Mouse (Mus musculus): Measurements from ENCODE around the gene Sult1c2.
"Not testable (repeated sequence)": the region's sequence is repeated elsewhere in the genome, so short reads cannot be mapped to it uniquely, and the experiment has no call there.

The Sult1c2 gene

DNA sequence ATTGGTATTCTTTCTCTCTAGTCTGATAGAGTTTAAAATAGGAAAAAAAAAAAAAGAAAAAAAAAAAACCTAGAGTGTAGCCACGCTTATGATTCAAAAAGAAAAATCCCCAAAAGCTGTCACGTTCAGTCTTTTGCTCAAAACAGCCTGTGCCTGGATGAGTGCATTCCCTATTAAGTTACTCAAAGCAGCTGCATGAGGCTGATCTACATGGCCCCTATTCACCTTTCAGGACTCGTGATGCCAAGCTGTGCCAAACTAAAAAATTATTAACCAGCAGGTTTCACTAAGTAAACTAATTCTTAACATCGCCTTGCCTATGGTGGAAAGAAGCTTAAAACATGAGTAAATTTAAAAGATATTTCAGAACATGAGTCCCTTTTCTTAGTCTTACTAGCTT, at the start of gene Sult1c2:
Sult1c2 (minus strand) TSS at position 134 of the 400 bp plus-strand sequence.
- no peak for DNase-seq (ENCODE audit: low read depth in 2 of 2, low spot score in 2 of 2)

DNA sequence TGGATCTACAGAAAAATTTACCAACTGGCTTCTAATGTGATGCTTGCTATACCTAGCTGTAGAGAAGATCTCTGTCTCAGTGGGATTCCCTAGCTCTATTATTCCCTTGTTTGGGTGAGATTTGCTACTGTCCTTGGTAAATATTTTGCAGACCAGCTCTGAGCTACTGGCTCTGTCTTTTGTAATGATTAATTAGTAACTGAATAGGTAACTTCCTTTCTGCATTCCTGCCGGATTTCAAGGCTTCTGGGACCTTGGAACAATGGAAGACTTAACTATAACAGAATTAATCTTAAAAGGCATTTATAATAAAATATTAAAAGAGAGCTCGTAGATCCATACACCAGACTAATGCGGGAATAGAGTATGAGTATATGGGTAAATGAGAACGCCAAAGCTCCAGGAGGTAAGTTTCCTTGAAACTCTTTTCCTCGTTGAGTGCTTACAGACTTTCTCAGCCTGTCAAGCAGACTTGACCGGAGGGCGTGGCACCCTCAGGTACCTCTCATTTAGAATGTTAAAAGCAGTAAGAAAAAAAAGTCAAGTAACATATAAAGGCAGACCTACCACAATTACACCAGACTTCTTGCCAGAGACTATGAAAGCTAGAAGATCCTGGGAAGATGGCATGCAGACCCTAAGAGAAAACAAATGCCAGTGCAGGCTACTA, 33.0 kb upstream of the Sult1c2 start:
- not testable (repeated sequence) for DNase-seq (ENCODE audit: low read depth in 2 of 2, low spot score in 2 of 2)

DNA sequence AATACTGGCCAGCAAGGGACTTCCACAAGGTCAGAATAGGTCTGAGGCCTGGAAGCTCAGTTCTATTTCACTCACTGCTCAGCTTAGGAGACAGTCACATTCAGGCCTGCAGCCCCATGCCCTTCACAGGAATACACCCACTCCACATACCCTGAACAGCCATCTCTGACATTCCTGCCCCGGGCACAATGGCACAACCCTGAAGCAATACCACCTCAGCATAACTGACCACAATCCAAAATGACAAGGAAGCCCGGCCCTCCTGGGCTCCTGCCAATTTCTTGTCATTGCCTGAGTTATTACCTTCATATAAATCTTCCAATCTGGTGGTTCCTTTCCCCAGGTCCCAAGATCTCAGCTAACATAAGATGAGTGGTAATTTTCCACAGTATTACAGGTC, 28.3 kb upstream of the Sult1c2 start:
- no peak for DNase-seq (ENCODE audit: low read depth in 2 of 2, low spot score in 2 of 2)

DNA sequence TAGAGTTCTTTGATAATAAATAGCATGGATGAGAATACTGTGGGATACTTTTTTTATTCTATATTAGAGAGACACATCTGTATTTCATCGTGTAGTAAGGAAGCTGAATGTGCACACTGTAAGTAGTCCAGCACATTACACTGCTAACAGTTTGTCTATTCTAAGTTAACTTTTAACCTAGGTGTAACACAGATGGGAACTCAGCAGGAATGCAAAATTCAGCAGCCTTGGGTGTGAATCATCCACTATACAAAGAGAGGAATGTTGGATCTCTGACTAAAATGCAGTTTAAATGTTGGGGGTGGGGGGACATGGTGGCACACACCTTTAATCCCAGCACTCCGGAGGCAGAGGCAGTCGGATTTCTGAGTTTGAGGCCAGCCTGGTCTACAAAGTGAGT, 26.1 kb upstream of the Sult1c2 start:
- DNase-seq (ENCODE audit: low read depth in 2 of 2, low spot score in 2 of 2): no peak

DNA sequence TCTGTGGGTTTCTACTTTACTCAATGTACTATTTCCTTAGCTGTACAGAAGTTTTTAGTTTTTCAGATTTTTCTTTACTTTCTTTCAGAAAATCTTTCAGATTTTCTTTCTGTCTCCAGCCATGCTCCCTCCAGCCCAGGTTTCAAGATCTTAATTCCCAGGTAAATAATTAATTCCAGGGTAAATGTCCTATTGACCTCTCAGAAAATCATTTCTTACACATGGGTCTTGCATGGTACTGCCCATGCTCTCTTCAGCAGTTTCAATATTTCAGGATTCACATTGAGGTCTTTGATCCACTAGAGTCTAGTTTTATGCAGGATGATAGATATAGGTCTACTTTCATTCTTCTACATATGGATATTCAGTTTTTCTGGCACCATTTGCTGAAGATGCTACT, 23.8 kb upstream of the Sult1c2 start:
- DNase-seq (ENCODE audit: low read depth in 2 of 2, low spot score in 2 of 2): no peak

DNA sequence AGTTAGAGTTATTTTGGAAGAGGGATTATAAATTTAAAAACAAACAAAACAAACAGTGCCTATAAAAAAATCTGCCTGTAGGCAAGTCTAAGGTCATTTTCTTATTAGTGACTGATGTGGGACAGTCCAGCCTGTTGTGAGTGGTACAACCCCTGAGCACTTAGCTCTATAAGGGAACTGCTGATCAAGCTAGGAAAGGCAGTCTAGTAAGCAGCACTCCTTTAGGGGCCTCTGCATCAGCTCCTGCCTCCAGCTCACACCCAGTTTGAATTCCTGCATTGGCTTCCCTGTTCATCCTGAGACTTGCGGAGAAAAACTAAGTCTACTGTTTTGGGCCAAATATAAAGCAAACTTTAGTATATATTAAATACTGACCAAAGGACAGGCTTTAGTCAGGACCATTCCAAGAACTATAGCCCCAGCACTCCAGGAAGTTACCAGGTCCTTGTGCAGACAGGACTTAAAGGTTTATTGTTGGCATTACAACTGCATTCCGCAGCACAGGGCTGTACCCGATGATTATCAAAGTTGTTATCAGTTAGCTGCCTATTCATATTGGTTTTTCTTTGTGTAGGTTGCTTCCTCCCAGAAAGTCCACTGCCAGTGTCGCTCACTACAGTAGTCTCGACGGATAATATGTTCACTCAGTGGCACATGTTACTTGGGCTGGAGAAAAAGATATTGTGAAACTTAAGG, 19.3 kb upstream of the Sult1c2 start:
- no peak for DNase-seq (ENCODE audit: low read depth in 2 of 2, low spot score in 2 of 2)

DNA sequence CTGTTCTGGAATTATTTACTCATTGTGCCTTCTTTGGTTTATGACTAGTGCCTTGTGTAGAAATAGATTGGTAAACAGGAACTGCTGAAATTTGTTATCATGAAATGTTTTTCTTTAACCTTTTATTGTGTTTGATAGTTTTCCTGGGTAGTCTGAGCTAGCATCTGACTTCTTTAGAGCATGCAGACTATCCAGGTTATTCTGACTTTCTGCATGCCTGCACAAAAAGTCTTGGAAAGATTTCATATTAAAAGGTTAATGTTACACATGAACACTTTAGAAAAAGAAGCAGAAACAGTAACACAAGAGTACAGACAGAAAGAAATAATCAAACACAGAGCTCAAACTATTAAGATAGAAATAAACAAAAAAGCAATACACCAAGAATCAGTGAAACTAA, 14.4 kb upstream of the Sult1c2 start:
- DNase-seq (ENCODE audit: low read depth in 2 of 2, low spot score in 2 of 2): no peak

DNA sequence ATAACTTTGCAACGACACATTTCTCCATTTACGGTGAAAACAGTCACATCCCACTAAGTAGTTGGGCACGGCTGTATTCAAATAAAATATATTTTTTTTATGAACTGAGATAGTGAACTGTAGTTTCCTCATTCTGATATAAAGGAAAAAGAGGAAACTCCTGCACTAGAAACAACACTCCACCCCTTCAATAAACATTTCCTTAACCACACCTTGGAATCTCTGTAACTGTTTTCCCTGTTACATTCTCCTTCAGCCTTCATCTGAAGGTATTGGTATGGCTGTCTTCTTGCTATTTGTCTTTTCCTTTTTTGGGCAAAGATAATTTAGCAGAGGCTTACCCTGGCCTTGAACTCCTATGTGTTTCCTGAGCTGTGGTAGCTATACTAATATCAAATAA, 8.9 kb upstream of the Sult1c2 start:
- DNase-seq (ENCODE audit: low read depth in 2 of 2, low spot score in 2 of 2): no peak

DNA sequence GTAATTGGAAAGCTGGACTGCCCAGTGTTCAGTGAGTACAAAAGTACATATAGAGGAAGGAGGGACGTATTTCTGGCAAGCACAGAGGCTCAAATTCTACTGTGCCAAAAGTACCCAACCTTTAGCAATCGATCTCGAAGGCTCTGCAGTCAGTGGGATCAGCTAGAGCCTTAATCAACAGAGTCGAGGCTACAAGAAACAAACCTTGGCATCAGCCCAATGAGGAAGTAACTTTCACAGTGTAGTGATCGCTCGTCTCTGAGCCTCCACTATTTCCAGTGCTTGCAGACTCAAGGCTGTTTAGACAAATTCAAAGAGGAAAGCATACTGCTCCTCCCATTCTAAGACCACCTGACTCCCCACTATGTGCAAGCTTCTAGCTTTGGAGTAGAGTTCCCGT, 343 bp downstream of the Sult1c2 start:
- DNase-seq (ENCODE audit: low read depth in 2 of 2, low spot score in 2 of 2): no peak

DNA sequence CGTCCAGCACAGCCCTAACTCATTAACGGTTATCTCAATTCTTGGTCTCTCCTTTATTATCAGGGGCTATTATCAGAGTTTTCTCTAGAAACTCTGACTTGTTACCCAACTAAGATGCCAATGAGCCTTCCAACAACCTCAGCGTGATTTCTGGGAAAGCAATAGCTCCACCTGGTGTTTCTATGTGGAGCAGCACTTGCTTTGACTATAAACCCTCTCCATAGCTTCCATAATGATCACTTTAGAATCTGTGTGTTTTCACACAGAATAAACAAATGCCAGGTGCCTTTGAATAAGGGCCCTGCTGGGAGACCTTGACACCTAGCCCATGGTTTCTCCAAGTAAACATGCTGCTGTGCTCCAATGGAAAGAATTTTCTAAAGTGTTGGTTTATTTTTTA, 12.8 kb downstream of the Sult1c2 start:
- DNase-seq (ENCODE audit: low read depth in 2 of 2, low spot score in 2 of 2): no peak

DNA sequence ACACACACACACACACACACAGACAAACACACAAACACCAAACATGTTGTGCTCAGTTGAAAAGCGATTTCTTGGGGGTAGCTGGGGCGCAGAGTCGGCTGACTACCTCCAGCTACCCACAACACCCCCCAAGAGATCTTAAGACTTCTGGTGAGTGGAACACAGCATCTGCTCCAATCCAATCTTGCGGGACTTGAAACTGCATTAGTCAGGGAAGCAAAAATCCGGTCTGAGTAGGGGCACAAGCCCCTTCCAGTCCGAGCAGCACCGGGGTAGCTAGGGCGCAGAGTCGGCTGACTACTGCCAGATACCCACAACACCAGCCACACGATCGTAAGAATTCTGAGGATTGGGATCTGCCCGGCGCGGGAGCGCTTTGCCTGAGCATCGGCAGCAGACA, 42.2 kb downstream of the Sult1c2 start:
- DNase-seq (ENCODE audit: low read depth in 2 of 2, low spot score in 2 of 2): not testable (repeated sequence)

DNA sequence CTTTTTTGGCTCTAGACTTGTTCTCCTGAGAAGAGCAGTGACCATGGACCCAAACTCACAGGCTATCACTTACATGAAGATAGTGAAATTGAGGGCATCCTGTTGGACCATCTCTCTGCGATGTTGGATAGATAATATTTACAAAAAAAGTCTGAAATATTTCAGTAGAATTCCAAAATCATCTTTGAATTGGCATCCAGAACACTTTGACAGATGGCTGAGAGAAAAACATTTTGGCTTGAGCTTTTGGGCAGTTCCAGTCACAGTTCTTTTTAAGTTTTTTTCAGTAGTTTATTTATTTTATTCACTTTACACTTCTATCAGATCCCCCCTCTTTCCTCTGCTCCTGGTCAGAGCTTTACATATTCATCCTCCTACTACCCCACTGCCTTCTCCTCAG, 62.8 kb downstream of the Sult1c2 start:
- DNase-seq (ENCODE audit: low read depth in 2 of 2, low spot score in 2 of 2): no peak

Measured in CD8-positive naive resting alpha-beta T cell, adult 2 months (primary cell).